Mouse (Mus musculus) left cerebral cortex, adult 18-20 months (tissue): Measurements from ENCODE around the gene Dlgap4. TPM values are rescaled to one million over a fixed set of nuclear protein-coding genes. Genes with fewer than 3 reads are reported as not detected.
A peak's percentile ranks its signal among the peaks of the same experiment; 100 is the strongest.

Source experiments
- DNase-seq, 2 experiments: peaks; one replicate each; pipeline ENCODE4 v3.0.0; 2021 to 2022; ENCODE audit warnings: low spot score in 2 of 2, mixed read lengths in 1 of 2
- total RNA-seq, 2 experiments: library from RNA; stranded (reverse); gene quantifications; 2 replicates each; pipeline ENCODE4 v1.2.3; 2021

The Dlgap4 gene
- total RNA-seq, 2 experiments from 2014 or later = 215 to 219 TPM

DNA sequence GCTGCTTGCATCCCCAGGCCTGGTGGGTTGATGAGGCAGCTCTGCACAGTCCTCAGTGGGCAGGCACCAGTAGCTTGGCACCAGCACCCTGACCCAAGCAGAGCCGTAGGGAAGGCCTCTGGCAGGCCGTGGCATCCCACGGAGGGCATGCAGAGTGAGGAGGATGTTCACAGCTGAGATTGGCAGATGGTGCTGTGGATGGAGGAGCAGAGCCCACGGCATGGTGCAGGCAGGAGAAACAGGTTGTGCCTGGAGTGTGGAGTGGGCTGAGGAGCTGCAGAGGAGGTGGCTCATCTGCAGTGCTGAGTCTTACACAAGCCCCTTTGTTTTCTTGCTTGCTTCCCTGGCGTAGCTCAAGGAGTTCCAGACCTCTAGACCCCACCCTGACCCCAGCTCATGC lies 40.6 kb downstream of the Dlgap4 start:
- peak; percentile 69 to 78 for DNase-seq

DNA sequence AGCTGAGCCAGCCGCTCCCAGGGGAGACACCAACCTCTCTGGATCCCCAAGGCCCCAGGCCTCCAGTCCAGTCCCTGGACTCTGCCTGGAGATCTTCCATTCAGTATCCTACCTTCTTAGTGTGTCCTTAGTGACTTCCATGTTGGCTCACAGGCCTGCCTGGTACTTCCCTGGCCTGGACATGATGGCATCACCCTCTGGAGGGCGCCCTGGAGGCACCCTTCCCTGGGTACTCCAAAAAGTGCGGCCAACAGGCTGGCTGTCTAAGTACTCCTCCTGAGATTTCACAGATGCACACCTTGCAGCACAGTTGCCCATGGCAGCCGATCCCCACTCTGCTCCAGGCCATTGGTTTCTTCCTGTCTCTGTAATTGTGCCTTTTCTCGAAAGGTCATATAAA lies 42.1 kb downstream of the Dlgap4 start:
- DNase-seq = no peak

DNA sequence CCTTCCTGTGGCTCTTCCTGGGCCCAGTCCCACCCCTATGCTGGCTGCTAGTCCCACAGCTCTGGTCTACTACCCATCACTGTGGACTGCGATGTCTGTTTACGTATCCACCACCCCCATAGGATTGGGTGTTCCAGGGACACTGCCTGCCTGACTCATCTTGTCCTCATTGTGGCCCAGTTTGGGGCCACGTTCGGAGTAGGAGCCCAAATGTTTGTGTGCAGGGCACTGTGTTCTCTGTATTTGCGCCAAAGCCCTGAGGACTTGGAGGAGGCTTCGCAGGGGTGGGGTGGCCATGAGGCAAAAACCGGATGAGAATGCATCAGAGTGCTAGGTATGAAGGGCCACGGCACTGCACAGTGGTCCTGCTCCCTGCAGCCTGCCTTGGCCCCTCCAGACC lies 44.0 kb downstream of the Dlgap4 start:
- DNase-seq = peak in 1 of 2 experiments; percentile 55

DNA sequence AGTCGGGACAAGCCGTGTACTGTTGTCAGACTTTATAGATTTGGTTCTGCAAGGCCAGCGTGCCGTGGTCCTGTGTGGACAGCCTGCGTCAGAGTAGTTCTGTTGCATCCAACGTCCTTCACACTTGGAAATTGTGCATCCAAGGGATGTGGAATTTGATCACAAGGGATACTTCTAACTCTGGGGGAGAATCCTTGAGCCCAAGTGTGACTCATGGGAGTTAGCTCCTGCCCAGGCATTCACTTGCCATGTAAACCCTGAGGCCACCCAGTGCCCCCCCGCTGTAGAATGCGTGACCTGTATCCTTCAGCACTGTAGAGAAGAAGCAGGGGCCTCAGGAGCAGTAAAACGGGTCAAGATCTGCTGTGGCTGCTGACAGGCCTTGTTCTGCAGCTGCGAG lies 44.7 kb downstream of the Dlgap4 start:
- DNase-seq = no peak

DNA sequence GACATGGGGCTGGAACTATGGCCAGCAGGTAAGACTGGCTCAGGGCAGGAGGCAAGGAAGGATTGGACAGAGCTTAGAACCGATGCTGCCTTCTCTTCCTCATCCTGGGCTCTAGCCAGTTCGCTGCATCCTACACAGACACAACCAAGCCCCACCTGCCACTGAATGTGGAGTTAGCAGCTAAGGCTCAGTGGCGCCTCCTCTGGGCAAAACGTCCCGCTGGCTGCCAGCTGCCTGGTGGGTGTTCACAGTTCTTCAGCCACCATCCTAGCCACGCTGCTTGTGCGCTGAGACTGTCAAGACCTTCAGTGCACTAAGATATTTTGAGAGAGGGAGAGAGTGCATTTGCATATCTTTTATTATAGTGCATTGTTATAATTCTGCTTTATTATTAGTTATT lies 45.2 kb downstream of the Dlgap4 start:
- peak; percentile 65 to 68 for DNase-seq

DNA sequence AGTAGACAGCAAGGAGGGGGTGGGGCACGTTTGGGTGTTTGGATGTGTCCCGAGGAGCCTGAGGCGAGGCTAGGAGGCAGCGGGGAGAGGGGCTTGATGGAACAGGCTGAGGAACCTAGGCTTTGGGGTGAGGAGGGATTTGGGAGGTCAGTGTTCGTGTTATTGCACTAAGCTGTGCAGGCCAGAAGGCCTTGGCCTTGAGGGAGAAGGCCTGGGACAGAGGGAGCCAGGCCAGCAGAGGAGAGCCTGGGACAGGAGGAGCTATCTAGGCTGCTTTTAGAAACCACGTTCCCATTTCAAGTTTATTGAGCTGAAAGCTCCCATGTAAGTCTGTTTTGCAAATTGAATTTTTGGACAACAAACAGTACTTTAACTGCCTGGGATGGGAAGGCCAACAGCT lies 46.5 kb downstream of the Dlgap4 start:
- DNase-seq = no peak

DNA sequence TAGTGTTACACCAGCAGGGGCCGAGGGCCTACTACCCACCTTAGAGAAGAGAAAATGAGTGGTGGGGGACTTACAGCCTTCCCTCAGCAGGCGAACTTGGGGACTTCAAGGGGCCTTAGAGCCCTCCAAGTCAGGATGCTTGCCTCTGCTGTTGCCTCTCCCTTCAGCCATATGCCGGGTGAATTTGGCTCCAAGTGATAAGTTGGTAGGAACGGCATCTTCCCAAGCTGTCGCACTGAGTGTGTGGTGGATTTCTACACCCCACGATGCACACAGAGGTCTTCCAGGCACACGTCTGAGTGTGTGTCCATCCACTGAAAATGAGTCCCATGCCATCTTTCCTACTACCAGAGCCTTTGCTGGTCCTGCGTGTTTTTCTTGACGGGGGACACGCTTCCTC lies 49.7 kb downstream of the Dlgap4 start:
- no peak for DNase-seq

DNA sequence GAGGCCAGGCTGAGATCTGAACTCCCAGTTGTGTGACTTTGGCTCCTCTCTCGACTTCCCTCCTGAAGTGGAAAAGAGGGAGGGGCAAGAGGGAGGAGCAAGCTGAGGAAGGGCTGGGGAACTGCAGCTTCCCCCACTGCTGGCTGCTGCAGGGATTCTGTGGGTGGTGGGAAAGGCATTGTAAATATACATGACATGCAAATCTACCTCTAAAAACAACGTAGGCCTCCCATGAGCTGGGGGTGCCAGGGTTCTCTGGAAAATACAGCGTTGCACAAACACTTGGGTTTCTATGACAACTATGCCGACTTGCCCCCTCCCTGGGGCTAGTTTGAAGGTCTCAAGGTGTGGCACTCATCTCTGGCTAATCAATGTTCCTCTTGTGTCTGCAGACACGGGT lies 50.9 kb downstream of the Dlgap4 start:
- peak in 1 of 2 experiments; percentile 58 for DNase-seq

DNA sequence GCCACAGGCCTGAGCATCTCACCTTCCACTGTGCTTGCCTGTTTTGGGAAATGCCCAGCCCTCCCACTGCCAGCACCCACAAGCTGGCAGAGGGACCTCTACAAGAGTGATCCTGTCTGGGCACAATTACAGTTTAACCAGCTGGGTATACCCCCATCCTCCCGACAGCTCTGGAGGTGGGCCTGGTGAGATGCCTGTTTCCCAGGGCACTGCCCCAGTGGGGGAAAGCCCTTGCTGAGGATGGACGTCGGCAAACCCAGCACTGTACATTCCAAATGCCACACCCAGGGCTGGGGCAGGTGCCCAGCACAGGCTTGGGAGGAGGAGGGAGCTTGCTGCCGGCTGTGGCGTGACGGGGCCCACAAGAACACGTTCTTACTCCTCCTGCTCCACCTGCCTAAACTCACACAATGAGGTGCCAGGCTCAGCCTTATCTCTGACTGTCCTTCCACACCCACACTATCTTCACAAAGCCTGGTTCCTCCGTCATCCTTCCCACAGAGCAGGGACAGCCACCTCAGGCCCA lies 51.6 kb downstream of the Dlgap4 start:
- peak; percentile 47 to 60 for DNase-seq

DNA sequence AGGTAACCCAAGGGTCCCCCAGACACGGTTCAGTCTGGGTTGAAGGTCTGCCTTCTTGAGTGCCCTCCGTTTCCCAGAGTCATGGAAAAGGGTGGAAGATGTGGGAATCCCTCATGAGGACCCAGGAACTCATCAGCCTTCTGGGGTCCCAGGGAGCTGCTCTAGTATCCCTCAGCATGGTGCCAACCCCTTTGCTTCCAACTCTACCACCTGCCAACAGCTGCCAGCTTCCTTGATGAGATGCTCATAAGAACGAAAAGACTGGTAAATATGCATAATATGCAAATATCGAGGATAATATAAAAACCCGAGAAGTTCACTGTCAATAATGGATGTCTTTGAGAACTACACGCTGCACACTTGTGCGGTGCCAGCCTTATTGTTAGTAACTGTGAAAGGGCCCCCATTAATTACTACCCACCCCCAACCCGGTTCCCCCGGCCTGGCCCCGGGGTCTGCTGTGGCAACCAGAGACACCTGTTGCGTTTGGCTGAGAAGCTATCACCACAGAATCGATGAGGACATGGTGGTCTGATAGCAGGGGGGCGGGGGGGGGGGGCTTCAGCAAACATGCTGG lies 52.2 kb downstream of the Dlgap4 start:
- no peak for DNase-seq

DNA sequence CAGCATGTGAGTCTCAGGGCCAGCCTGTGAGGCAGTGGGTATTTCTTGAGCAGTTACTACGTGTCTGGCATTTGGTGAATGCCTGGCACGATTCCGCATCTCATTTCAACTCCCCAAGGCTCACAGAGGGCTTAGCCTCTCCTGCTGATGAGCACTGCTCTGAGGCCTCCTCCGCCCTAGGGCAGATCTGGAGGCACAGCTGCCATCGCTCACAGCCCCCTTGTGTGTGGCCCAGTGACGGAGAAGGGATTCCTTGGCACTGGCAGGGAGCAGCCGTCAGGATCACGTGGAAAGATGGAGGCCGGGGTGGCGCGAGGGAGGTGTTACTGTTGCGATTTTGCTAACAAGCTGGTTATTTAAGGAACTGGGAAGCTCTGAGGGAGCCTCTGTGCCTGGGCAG lies 52.7 kb downstream of the Dlgap4 start:
- DNase-seq = peak; percentile 84 to 92

DNA sequence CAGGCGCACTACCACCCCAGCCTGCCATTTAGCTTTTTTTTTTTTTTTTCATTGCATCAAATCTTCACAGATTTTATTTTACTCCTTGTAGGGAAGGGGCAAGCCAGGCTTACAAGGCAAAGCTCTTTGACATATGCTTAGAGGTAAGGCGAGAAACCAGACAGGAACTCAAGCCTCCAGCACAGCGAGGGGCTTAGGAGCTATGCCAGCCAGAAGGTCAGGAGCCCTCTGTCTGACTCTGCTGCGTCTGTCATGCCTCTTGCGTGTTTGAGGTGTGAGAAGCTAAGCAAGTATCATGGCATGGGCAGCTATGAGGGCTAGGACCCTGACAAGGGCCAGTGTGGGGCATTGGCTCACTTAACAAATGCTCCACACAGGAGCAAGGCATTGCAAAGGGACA lies 53.8 kb downstream of the Dlgap4 start:
- DNase-seq = no peak

DNA sequence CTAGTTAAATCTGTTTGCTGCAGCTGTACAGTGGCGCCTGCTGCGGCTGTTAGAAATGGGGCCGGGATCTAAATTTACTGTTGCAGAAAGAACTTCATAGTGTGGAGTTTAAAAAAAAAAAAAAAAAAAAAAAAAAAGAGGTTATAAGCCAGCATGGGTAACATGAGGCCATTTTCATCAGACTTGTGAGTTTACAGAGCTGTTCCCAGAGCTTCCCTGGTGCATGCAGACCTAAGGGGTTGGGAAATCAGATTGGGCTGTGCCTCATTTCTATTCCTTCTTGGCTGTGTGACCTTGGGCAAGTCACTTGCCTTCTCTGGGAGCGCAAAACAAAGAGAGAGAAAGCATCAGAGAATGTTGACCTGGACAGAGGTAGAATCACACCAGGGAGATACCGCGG lies 55.1 kb downstream of the Dlgap4 start:
- DNase-seq = no peak

DNA sequence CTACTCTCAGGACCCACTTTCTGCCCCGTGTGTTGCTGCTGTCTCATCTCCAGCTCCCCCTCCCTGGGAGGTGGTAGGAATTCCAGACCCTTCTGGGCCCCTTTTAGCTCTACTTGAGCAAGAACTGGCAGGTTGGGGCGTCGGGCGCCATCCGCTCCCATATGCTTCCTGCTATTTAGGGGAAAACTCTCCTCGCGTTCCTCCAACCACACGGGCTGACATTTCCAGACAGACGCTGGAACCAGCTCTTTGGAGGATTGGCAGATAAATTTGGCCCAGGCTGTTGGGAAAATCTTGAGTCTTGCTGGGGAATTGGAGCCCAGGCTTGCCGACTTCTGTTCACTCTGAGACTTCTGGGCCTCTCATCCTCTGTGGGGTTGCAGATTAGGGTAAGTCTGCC lies 59.8 kb downstream of the Dlgap4 start:
- peak; percentile 67 to 80 for DNase-seq

DNA sequence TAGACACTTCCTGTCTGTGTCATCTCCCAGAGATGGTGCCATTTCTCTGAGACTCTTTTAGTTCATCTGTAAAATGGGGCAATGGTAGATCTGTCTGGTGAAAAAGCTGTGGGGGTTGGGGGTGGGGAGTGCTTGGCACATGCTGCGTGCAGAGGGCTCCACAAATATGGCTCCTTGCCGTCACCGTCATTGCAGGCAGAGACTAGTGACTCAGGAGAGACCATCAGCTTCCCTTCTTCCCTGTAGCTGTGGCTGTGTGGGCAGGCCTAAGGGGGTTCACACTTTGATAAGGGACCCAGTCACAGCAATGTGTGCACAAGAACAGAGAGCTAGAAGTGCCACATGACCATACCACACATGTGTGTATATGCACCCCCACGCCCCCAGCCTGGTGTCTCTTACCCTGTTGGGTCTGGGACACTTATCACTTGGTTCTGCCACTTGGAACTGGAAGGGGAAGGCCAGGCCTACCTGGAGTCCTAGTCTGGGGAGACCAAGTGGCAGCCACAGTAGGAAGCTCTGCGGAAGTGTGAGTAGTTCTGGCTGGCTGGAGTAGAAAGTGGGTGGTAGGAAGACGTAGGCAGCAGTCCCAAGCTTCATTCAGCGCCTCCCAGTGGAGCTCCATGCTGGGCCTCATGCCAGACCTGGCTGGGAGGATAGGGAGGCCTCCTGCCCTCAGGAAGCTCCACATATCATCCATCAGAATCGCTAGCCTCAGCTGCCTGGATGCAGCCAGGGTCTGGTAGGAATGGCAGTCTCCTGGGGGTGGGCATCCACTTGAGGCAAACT lies 60.6 kb downstream of the Dlgap4 start:
- peak; percentile 62 to 70 for DNase-seq

DNA sequence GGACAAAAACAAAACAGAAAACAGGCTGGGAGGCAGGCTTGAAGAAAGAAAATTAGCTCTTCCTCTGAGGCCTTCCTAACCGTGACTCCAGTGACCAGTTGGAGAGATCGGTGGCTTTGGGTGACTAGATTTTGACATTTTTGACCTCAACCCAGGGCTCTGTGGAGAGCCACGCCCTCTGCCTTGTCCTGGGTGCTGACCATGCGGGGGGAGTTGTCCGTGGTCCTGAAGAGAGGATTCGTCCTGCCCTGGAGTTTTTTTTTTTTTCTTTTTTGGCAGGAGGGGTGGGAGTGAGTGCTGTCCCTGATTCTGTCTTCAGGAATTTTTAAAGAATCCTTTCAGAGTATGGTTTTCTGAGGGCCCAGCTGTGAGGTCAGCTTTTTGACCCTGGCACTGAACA lies 63.4 kb downstream of the Dlgap4 start:
- no peak for DNase-seq

DNA sequence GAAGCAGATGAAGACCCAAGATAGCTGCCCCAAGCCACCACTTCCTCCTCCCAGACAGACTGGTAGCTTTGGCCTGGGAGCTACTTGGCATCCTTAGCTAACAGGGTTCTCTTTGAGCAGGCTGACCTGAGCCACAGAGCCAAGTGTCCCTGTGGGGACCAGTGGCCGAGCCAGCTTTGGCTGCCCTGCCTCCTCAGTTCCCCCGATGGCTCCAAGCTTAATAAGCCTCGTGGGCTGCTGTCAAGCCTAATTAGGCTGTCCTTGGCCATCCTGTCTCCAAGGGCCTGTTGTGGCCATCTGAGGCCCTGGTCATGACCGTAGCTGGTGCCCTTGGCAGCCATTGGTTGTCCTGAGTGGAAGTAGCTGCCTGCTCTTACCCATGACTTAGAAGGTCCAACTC lies 64.6 kb downstream of the Dlgap4 start:
- DNase-seq = no peak

DNA sequence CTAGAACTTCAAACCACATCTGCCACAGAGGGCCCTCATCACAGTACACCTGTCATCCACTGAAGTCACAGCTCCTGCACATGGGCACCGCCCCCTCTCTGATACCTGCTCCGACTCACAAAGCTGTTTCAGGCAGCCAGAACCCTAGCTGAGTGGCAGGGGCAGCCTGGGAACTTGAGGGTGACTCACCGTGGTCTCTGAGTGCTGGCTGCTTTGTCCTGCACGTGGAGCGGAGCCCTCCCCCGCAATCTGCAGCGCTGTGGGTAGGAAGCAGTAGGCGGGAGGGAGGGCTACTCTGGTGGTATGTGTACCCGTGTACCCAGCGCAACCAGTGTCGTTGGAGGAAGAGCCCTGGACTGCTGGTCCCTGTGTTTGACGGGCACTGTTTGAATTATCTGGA lies 69.5 kb downstream of the Dlgap4 start:
- peak; percentile 42 to 57 for DNase-seq

DNA sequence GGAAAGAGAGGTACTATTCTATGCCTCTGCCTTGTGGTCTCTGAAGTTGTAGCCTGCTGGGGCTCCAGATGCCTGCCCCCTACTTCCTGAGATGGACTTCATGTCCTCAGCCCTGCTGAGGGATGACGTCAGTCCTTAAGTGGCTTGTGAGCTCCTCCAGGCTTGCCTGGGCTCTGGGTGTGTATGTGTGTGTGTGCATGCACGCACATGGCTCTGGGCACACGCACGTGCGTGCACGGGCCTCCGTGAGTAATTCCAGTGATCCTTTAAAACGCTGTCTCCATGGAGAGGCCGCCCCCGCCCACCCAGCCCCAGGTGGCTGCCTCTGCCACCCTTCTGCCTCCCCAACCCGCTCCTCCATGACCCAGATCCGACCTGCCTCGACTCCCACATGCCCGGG lies 72.5 kb downstream of the Dlgap4 start:
- no peak for DNase-seq

DNA sequence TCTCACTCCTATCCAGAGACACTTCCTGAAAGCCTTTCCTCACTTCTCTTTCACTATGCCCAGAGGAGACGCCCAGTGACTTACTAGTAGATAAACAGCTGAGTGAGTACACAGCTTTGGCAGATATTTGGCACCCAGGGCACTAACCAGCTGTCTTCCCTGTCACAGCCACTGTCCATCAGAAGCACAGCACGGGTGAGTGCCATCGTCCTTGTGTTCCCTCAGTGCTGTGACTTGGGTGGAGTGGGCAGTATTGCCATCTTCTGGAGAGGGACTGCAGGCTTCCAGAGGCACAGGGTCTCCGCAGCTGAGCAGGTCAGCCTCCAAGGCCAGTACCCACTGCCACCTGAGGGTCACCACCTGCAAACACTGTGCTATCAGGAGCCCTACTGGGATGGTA lies 73.2 kb downstream of the Dlgap4 start:
- no peak for DNase-seq

DNA sequence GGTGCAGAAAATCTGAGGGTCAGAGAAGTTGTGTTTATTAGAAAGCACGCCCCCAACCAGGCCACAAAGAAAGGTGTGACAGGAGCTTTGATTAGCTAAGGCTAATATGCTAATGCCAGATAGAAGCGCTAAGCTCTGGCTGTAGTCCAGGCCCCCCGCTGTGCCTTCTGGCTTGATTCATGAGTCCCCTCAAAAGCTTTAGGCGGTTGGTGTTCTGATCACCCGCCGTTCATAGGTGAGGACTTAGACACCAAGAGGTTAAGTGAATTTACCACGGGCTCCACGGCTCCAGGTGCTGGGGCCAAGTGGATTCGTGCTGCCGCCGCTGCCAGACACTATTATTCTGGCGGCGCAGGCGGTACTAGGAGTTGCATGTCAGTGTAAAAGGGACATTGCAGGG lies 75.1 kb downstream of the Dlgap4 start:
- DNase-seq = no peak

DNA sequence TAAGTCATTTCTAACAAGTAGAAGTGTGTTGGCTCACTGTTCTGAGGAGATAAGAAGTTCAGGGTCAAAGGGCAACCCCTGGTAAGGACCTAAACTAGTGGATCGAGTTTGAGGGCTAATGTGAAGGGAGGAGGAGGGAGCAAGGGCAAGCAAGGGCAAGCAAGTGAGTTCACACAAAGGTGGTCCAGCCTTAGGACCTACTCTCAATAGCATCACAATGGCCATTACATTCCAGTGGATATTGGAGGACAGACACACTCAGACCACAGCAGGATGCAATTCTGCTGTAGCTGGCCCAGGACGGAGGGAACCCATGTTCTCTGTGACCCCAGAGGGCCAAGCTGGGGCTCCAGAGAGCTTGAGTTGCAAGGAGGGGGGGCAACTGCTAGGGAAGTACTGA lies 77.3 kb downstream of the Dlgap4 start:
- DNase-seq = no peak

DNA sequence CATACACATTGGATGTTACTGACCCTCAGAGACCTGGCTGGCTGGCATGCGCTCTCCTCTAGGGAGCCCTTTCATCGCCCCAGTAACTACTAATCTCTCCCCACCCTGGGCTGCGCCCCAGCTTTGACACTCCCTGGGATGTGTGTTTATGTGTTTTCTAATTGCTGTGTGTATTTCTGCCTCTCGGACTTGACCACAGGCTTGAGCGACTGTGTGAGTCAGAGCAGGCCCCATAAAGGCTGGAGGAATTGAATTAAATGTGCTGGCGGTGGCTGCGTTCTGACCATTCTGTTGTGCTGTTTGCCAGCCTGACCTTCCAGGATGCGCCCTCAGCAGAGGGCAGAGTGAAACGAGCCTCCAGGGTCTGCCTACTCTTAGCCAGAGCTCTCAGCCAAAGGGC lies 78.2 kb downstream of the Dlgap4 start:
- DNase-seq = no peak
